Mouse (Mus musculus): ENCODE results near the gene Galnt12.

Galnt12 gene

GRCm38 (mm10) chr4:47151553-47152183 is 60.0 kb downstream of the Galnt12 start:
- peak; percentile 36 for DNase-seq (ENCODE audit: low spot score)

GRCm38 (mm10) chr4:47161103-47161755 is 69.5 kb downstream of the Galnt12 start:
- DNase-seq (ENCODE audit: low spot score): peak; percentile 13

- no peak for DNase-seq (ENCODE audit: low spot score)
Observed at GRCm38 (mm10) chr4:47161756-47162587, 70.3 kb downstream of the Galnt12 start.

- no peak for DNase-seq (ENCODE audit: low spot score)
Observed at GRCm38 (mm10) chr4:47172314-47172713, 80.6 kb downstream of the Galnt12 start.

All from yolk sac, embryonic 10.5 days (tissue).